Mouse (Mus musculus): ENCODE data around the gene Pla2r1. TPM values are rescaled to one million over a fixed set of nuclear protein-coding genes. Genes with fewer than 3 reads are reported as not detected.

Gene Pla2r1
- polyA plus RNA-seq, 1 experiment from 2014 or later = 2.5 TPM

GRCm38 (mm10) chr2:60411181-60411580 lies 141.9 kb downstream of the Pla2r1 start:
- ATAC-seq (replicated peaks; ENCODE audit: insufficient number of reproducible peaks, low FRiP score, low TSS enrichment, low read depth) (no peak), DNase-seq (ENCODE audit: low spot score) (no peak)
- Histone ChIP-seq H3K4me2 (ENCODE audit: low read depth, low read length) (no peak overlapping the region), H3K36me3 (replicated peaks; ENCODE audit: control insufficient read depth, insufficient read depth, low read depth, low read length) (no peaks in the 10 kb centered on the region), H3K4me1 (ENCODE audit: control insufficient read depth, insufficient read depth, low read length) (no peaks in the 10 kb centered on the region), H3K4me3 (ENCODE audit: low read depth, low read length) (no peak overlapping the region), H3K27me3 (ENCODE audit: control insufficient read depth, insufficient read depth, low read length) (no peaks in the 10 kb centered on the region), H3K9me3 (replicated peaks; ENCODE audit: control insufficient read depth, low read length) (no peaks in the 10 kb centered on the region), H3K27ac (replicated peaks; ENCODE audit: low read depth, low read length) (no peak overlapping the region), H3K9ac (replicated peaks; ENCODE audit: low read length) (no peak overlapping the region)
- WGBS = 87% methylated on average over 7 of the region's 7 CpGs

DNA sequence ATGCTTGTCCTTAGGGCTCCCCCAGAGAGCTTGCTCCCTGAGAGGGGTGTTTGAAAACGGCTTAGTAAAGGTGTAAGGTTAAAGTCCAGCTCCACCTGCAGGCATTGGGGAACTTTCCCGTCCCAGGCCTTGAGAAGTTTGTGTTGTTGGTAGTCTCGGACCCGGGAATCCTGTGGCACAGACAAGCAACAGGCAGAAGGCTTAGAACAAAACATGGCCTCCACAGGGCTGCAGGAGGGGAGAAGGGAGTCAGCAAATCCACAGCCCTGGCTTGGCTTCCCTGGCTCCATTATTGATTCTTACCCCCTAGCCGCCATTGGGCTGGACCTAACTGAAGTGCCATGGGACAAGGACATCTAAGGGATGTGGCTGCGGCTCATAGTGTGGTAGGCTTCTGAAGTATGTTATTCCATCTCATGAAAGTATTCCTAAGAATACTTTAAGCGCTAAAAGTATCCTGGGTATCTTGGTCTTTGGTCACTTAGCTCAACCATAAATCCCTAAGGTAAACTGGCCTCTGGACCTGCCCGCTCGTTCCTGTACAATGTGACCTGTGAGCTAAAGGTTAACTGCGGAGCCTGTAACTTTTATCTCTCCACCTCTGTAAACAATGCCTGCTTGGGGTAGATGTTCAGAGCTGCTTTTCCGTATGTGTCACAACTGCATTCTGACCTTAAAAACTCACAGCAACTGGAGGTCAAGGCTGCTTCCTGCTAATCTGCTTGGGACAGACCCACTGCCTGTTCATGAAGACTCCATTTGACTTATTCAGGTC lies 142.9 kb downstream of the Pla2r1 start:
- Histone ChIP-seq H3K27me3 (ENCODE audit: control insufficient read depth, insufficient read depth, low read length) (no peaks in the 10 kb centered on the region), H3K36me3 (replicated peaks; ENCODE audit: control insufficient read depth, insufficient read depth, low read depth, low read length) (no peaks in the 10 kb centered on the region), H3K9ac (replicated peaks; ENCODE audit: low read length) (no peak overlapping the region), H3K4me2 (ENCODE audit: low read depth, low read length) (no peak overlapping the region), H3K27ac (replicated peaks; ENCODE audit: low read depth, low read length) (no peak overlapping the region), H3K4me3 (ENCODE audit: low read depth, low read length) (no peak overlapping the region), H3K9me3 (replicated peaks; ENCODE audit: control insufficient read depth, low read length) (no peaks in the 10 kb centered on the region), H3K4me1 (ENCODE audit: control insufficient read depth, insufficient read depth, low read length) (no peaks in the 10 kb centered on the region)
- no peak for ATAC-seq (replicated peaks; ENCODE audit: insufficient number of reproducible peaks, low FRiP score, low TSS enrichment, low read depth)
- 71% methylated on average over 11 of the region's 11 CpGs for WGBS
- no peak for DNase-seq (ENCODE audit: low spot score)

DNA sequence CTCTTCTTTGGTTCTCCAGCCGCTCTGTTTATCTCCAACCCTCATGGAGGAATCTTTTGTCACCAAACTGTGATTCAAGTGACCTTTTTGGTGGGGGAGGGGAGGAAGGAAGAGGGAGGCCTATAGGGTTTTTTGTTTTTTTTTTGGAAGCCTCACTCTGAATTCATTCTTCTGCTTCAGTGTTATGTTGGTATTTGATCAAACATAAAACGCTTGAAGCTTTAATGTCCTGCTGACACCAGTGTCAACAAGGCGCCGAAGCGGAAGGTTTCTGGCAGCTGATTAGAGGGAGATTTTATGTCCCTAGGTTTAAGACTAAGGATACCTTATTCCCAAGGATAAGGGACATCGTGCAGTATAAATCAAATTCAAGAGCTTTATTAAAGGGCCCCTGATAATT lies 143.9 kb downstream of the Pla2r1 start:
- H3K4me2 ChIP-seq (ENCODE audit: low read depth, low read length) = no peak overlapping the region
- ATAC-seq (replicated peaks; ENCODE audit: insufficient number of reproducible peaks, low FRiP score, low TSS enrichment, low read depth) (no peak), DNase-seq (ENCODE audit: low spot score) (no peak)
- no peak overlapping the region for H3K4me3 ChIP-seq (ENCODE audit: low read depth, low read length)
- H3K4me1 ChIP-seq (ENCODE audit: control insufficient read depth, insufficient read depth, low read length) = no peaks in the 10 kb centered on the region
- no peaks in the 10 kb centered on the region for H3K9me3 ChIP-seq (replicated peaks; ENCODE audit: control insufficient read depth, low read length)
- 75% methylated on average over 6 of the region's 6 CpGs for WGBS
- no peaks in the 10 kb centered on the region for H3K27me3 ChIP-seq (ENCODE audit: control insufficient read depth, insufficient read depth, low read length)
- no peak overlapping the region for H3K9ac ChIP-seq (replicated peaks; ENCODE audit: low read length)
- H3K36me3 ChIP-seq (replicated peaks; ENCODE audit: control insufficient read depth, insufficient read depth, low read depth, low read length) = no peaks in the 10 kb centered on the region
- no peak overlapping the region for H3K27ac ChIP-seq (replicated peaks; ENCODE audit: low read depth, low read length)

- Histone ChIP-seq H3K9me3 (replicated peaks; ENCODE audit: control insufficient read depth, low read length) (no peaks in the 10 kb centered on the region), H3K27me3 (ENCODE audit: control insufficient read depth, insufficient read depth, low read length) (no peaks in the 10 kb centered on the region), H3K27ac (replicated peaks; ENCODE audit: low read depth, low read length) (no peak overlapping the region), H3K36me3 (replicated peaks; ENCODE audit: control insufficient read depth, insufficient read depth, low read depth, low read length) (no peaks in the 10 kb centered on the region), H3K4me3 (ENCODE audit: low read depth, low read length) (no peak overlapping the region), H3K4me2 (ENCODE audit: low read depth, low read length) (no peak overlapping the region), H3K9ac (replicated peaks; ENCODE audit: low read length) (no peak overlapping the region), H3K4me1 (ENCODE audit: control insufficient read depth, insufficient read depth, low read length) (no peaks in the 10 kb centered on the region)
- ATAC-seq (replicated peaks; ENCODE audit: insufficient number of reproducible peaks, low FRiP score, low TSS enrichment, low read depth) (no peak), DNase-seq (ENCODE audit: low spot score) (no peak)
- WGBS = 92% methylated on average over 2 of the region's 2 CpGs
These were observed 145.7 kb downstream of the Pla2r1 start for GRCm38 (mm10) chr2:60407387-60407786.

GRCm38 (mm10) chr2:60405431-60405830 lies 147.7 kb downstream of the Pla2r1 start:
- 89% methylated on average over 5 of the region's 5 CpGs for WGBS
- Histone ChIP-seq H3K4me3 (ENCODE audit: low read depth, low read length) (no peak overlapping the region), H3K27ac (replicated peaks; ENCODE audit: low read depth, low read length) (no peak overlapping the region), H3K4me2 (ENCODE audit: low read depth, low read length) (no peak overlapping the region), H3K9ac (replicated peaks; ENCODE audit: low read length) (no peak overlapping the region), H3K4me1 (ENCODE audit: control insufficient read depth, insufficient read depth, low read length) (no peaks in the 10 kb centered on the region), H3K9me3 (replicated peaks; ENCODE audit: control insufficient read depth, low read length) (no peaks in the 10 kb centered on the region), H3K27me3 (ENCODE audit: control insufficient read depth, insufficient read depth, low read length) (no peaks in the 10 kb centered on the region), H3K36me3 (replicated peaks; ENCODE audit: control insufficient read depth, insufficient read depth, low read depth, low read length) (no peaks in the 10 kb centered on the region)
- no peak for ATAC-seq (replicated peaks; ENCODE audit: insufficient number of reproducible peaks, low FRiP score, low TSS enrichment, low read depth)
- DNase-seq (ENCODE audit: low spot score) = no peak

GRCm38 (mm10) chr2:60404763-60405162 lies 148.3 kb downstream of the Pla2r1 start:
- Histone ChIP-seq H3K9me3 (replicated peaks; ENCODE audit: control insufficient read depth, low read length) (no peaks in the 10 kb centered on the region), H3K36me3 (replicated peaks; ENCODE audit: control insufficient read depth, insufficient read depth, low read depth, low read length) (no peaks in the 10 kb centered on the region), H3K27ac (replicated peaks; ENCODE audit: low read depth, low read length) (no peak overlapping the region), H3K9ac (replicated peaks; ENCODE audit: low read length) (no peak overlapping the region), H3K4me3 (ENCODE audit: low read depth, low read length) (no peak overlapping the region), H3K4me1 (ENCODE audit: control insufficient read depth, insufficient read depth, low read length) (no peaks in the 10 kb centered on the region), H3K4me2 (ENCODE audit: low read depth, low read length) (no peak overlapping the region), H3K27me3 (ENCODE audit: control insufficient read depth, insufficient read depth, low read length) (no peaks in the 10 kb centered on the region)
- ATAC-seq (replicated peaks; ENCODE audit: insufficient number of reproducible peaks, low FRiP score, low TSS enrichment, low read depth) (no peak), DNase-seq (ENCODE audit: low spot score) (no peak)
- WGBS = 92% methylated on average over 7 of the region's 7 CpGs

GRCm38 (mm10) chr2:60401694-60402093 lies 151.4 kb downstream of the Pla2r1 start:
- Histone ChIP-seq H3K9me3 (replicated peaks; ENCODE audit: control insufficient read depth, low read length) (no peaks in the 10 kb centered on the region), H3K27ac (replicated peaks; ENCODE audit: low read depth, low read length) (no peak overlapping the region), H3K4me2 (ENCODE audit: low read depth, low read length) (no peak overlapping the region), H3K36me3 (replicated peaks; ENCODE audit: control insufficient read depth, insufficient read depth, low read depth, low read length) (no peaks in the 10 kb centered on the region), H3K27me3 (ENCODE audit: control insufficient read depth, insufficient read depth, low read length) (no peaks in the 10 kb centered on the region), H3K9ac (replicated peaks; ENCODE audit: low read length) (no peak overlapping the region), H3K4me3 (ENCODE audit: low read depth, low read length) (no peak overlapping the region), H3K4me1 (ENCODE audit: control insufficient read depth, insufficient read depth, low read length) (no peaks in the 10 kb centered on the region)
- DNase-seq (ENCODE audit: low spot score) = no peak
- no peak for ATAC-seq (replicated peaks; ENCODE audit: insufficient number of reproducible peaks, low FRiP score, low TSS enrichment, low read depth)
- WGBS = 71% methylated on average over 5 of the region's 5 CpGs

DNA sequence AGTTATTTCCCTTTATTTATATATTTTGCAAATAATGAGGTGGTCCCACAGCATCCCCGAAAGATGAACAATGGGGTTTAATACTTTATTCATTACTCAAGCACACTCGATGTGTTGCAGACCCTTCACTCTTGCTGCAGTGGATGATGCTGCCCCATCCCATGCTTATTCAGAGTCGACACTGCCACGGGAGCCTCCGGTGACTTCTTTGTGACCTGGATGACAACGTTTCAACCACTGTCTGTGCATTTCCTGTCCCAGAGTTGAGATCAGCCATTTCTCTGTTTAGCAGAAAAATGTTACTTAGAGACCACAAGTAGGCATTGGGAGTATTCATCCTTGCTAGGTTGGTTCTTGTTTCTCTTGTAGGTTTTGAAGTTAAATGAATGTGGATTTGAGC lies 159.3 kb downstream of the Pla2r1 start:
- H3K4me1 ChIP-seq (ENCODE audit: control insufficient read depth, insufficient read depth, low read length) = no peaks in the 10 kb centered on the region
- H3K36me3 ChIP-seq (replicated peaks; ENCODE audit: control insufficient read depth, insufficient read depth, low read depth, low read length) = no peaks in the 10 kb centered on the region
- H3K27ac ChIP-seq (replicated peaks; ENCODE audit: low read depth, low read length) = no peak overlapping the region
- no peak overlapping the region for H3K9ac ChIP-seq (replicated peaks; ENCODE audit: low read length)
- DNase-seq (ENCODE audit: low spot score) = no peak
- no peak for ATAC-seq (replicated peaks; ENCODE audit: insufficient number of reproducible peaks, low FRiP score, low TSS enrichment, low read depth)
- H3K4me2 ChIP-seq (ENCODE audit: low read depth, low read length) = no peak overlapping the region
- H3K4me3 ChIP-seq (ENCODE audit: low read depth, low read length) = no peak overlapping the region
- 70% methylated on average over 6 of the region's 6 CpGs for WGBS
- no peaks in the 10 kb centered on the region for H3K9me3 ChIP-seq (replicated peaks; ENCODE audit: control insufficient read depth, low read length)
- H3K27me3 ChIP-seq (ENCODE audit: control insufficient read depth, insufficient read depth, low read length) = no peaks in the 10 kb centered on the region

All from embryonic facial prominence, embryonic 11.5 days (tissue).